ENCODE assay signal across 9 mouse cellular contexts in genomic region chr5:47240586-47240985, GRCm38 (mm10).
DNase-seq lines count a peak whose midpoint lies in the region; ATAC-seq lines count a peak whose summit lies in the region.
"Had no signal": no experiment of that assay in that cellular context is flagged by ENCODE, and none has a peak within 500 bp of the region (broad histone marks: within the 10 kb centered on the region; RNA-seq: fewer than 3 reads in every experiment).

No protein-coding gene starts in this region.

- H3K27ac ChIP-seq in heart, embryonic 14.5 days (replicated peaks in 1 of 2; ENCODE audit: control insufficient read depth in 1 of 2, insufficient read depth in 1 of 2, low read depth in 2 of 2, low read length in 2 of 2): peak overlapping the region; percentile 70 to 75
- H3K27ac ChIP-seq: neural tube, embryonic 12.5 days had no signal

- H3K27me3 ChIP-seq in heart, embryonic 14.5 days (ENCODE audit: control insufficient read depth, insufficient read depth, low read length): no peaks in the 10 kb centered on the region
- H3K27me3 ChIP-seq: neural tube, embryonic 12.5 days had no signal

- peak overlapping the region; percentile 15; the same call in 1 of the 2 replicates for H3K4me2 ChIP-seq in heart, embryonic 14.5 days (ENCODE audit: low read length)
- H3K4me2 ChIP-seq: neural tube, embryonic 12.5 days had no signal

- H3K9me3 ChIP-seq in heart, embryonic 14.5 days (ENCODE audit: control insufficient read depth, low read length): 0 out of 2 replicates have a peak, but pooled peaks cover 3% of the 10 kb centered on the region
- H3K9me3 ChIP-seq: neural tube, embryonic 12.5 days had no signal

- peak; percentile 85 for ATAC-seq in frontal cortex, adult (ENCODE audit: low TSS enrichment)
- no peak for ATAC-seq in heart, embryonic 14.5 days (ENCODE audit: insufficient number of reproducible peaks, insufficient read depth, low FRiP score, low read depth)
- ATAC-seq in monocyte, adult 5-6 weeks (replicated peaks; ENCODE audit: insufficient number of reproducible peaks, low FRiP score, low TSS enrichment, poor library complexity, severe bottlenecking): no peak

- no peaks in the 10 kb centered on the region for H3K36me3 ChIP-seq in heart, embryonic 14.5 days (ENCODE audit: control insufficient read depth, insufficient read depth, low read length)
- H3K36me3 ChIP-seq: neural tube, embryonic 12.5 days had no signal

- no peaks in the 10 kb centered on the region for H3K4me1 ChIP-seq in heart, embryonic 14.5 days (ENCODE audit: control insufficient read depth in 2 of 2, insufficient read depth in 2 of 2, low read length in 2 of 2)
- H3K4me1 ChIP-seq: neural tube, embryonic 12.5 days had no signal

- 56% methylated on average over 7 of the region's 7 CpGs for WGBS in heart, embryonic 14.5 days

- no peak for DNase-seq in frontal cortex, postnatal 14 days (ENCODE audit: low spot score in 2 of 2)
- DNase-seq in lung, postnatal 36 days: peak; percentile 2
- DNase-seq in lung, postnatal 10 days: no peak
- DNase-seq in kidney, postnatal 4 days: peak; percentile 8 to 31
- no peak for DNase-seq in layer of hippocampus, adult 18-20 months (ENCODE audit: low spot score in 2 of 2)

- H3K9ac ChIP-seq in heart, embryonic 14.5 days (ENCODE audit: low read length): no peak overlapping the region
- H3K9ac ChIP-seq: neural tube, embryonic 12.5 days had no signal

- no peak overlapping the region for H3K4me3 ChIP-seq in heart, embryonic 14.5 days (ENCODE audit: control insufficient read depth in 1 of 2, insufficient read depth in 1 of 2, low read depth in 1 of 2, low read length in 2 of 2)
- H3K4me3 ChIP-seq: neural tube, embryonic 12.5 days had no signal

Comparison
In these comparisons a context has a peak if more than half of its experiments do, and no peak if none do; other contexts are left out.
1. DNase-seq: peak in lung, postnatal 36 days (single experiment) and kidney, postnatal 4 days (2 of 2); none in frontal cortex, postnatal 14 days (0 of 2), lung, postnatal 10 days (single experiment) and layer of hippocampus, adult 18-20 months (0 of 2).